Comparison of ENCODE assay signal across 7 mouse cellular contexts in genomic region chr15:81236062-81236461, GRCm38 (mm10). TPM values are rescaled to one million over a fixed set of nuclear protein-coding genes. Genes with fewer than 3 reads are reported as not detected.
DNase-seq lines count a peak whose midpoint lies in the region; ATAC-seq and TF ChIP-seq lines count a peak whose summit lies in the region.

No protein-coding gene starts in this region.

- H3K9me3 ChIP-seq in forebrain, embryonic 14.5 days (replicated peaks; ENCODE audit: control insufficient read depth, low read length): no peaks in the 10 kb centered on the region
- no peaks in the 10 kb centered on the region for H3K9me3 ChIP-seq in limb, embryonic 11.5 days (ENCODE audit: control insufficient read depth, low read length)
- H3K9me3 ChIP-seq in neural tube, embryonic 15.5 days (replicated peaks): no peaks in the 10 kb centered on the region

- TF ChIP-seq POLR2A in lung, adult 2 months (IDR thresholded peaks at IDR 0.05; ENCODE audit: borderline replicate concordance, extremely low read depth, low read depth, low read length): no peak

- H3K36me3 ChIP-seq in forebrain, embryonic 14.5 days (ENCODE audit: control insufficient read depth, insufficient read depth, low read length): no peaks in the 10 kb centered on the region
- H3K36me3 ChIP-seq in limb, embryonic 11.5 days (ENCODE audit: control insufficient read depth, insufficient read depth, low read length): no peaks in the 10 kb centered on the region
- H3K36me3 ChIP-seq in neural tube, embryonic 15.5 days: no peaks in the 10 kb centered on the region

- H3K4me2 ChIP-seq in forebrain, embryonic 14.5 days (ENCODE audit: low read length): peak overlapping the region; percentile 69
- H3K4me2 ChIP-seq in limb, embryonic 11.5 days (ENCODE audit: low read depth, severe bottlenecking): peak overlapping the region; percentile 69
- H3K4me2 ChIP-seq in neural tube, embryonic 15.5 days: peak overlapping the region; percentile 92

- no peaks in the 10 kb centered on the region for H3K27me3 ChIP-seq in forebrain, embryonic 14.5 days (replicated peaks; ENCODE audit: control insufficient read depth, insufficient read depth, low read length)
- H3K27me3 ChIP-seq in limb, embryonic 11.5 days (ENCODE audit: control insufficient read depth, insufficient read depth, low read length): peaks cover 6% of the 10 kb centered on the region; the same call in 1 of the 2 replicates
- peaks cover 3% of the 10 kb centered on the region; the same call in 1 of the 2 replicates for H3K27me3 ChIP-seq in neural tube, embryonic 15.5 days (replicated peaks)

- DNase-seq in lung, adult 2 months: no peak
- no peak for DNase-seq in lung, postnatal 36 days
- no peak for DNase-seq in forebrain, embryonic 14.5 days (ENCODE audit: low spot score)
- no peak for DNase-seq in limb, embryonic 11.5 days (ENCODE audit: low spot score)
- no peak for DNase-seq in testis, postnatal 10 days (ENCODE audit: low spot score)

- peaks cover 11% of the 10 kb centered on the region for H3K4me1 ChIP-seq in lung, adult 2 months (ENCODE audit: control insufficient read depth, insufficient read depth, low read length)
- peaks cover 6% of the 10 kb centered on the region for H3K4me1 ChIP-seq in forebrain, embryonic 14.5 days (ENCODE audit: control insufficient read depth, insufficient read depth, low read length)
- H3K4me1 ChIP-seq in limb, embryonic 11.5 days (ENCODE audit: control insufficient read depth, insufficient read depth, low read length): 0 out of 2 replicates have a peak, but pooled peaks cover 2% of the 10 kb centered on the region
- peaks cover 20% of the 10 kb centered on the region for H3K4me1 ChIP-seq in neural tube, embryonic 15.5 days

- no peak for TF ChIP-seq CTCF in lung, adult 2 months (IDR thresholded peaks at IDR 0.05; ENCODE audit: insufficient read depth, low read length)

- peak overlapping the region; percentile 64 for H3K4me3 ChIP-seq in lung, adult 2 months (replicated peaks; ENCODE audit: extremely low read depth, low read depth, low read length)
- peak overlapping the region; percentile 36 for H3K4me3 ChIP-seq in forebrain, embryonic 14.5 days (ENCODE audit: low read depth, low read length)
- H3K4me3 ChIP-seq in limb, embryonic 11.5 days (ENCODE audit: low read depth, low read length): peak overlapping the region; percentile 33; the same call in 1 of the 2 replicates
- H3K4me3 ChIP-seq in neural tube, embryonic 15.5 days (replicated peaks): peak overlapping the region; percentile 52

- WGBS in lung, adult 2 months: 19% methylated on average over 8 of the region's 8 CpGs
- WGBS in forebrain, embryonic 14.5 days: 7% methylated on average over 8 of the region's 8 CpGs
- WGBS in limb, embryonic 11.5 days: 8% methylated on average over 8 of the region's 8 CpGs
- 2% methylated on average over 8 of the region's 8 CpGs for WGBS in neural tube, embryonic 15.5 days

- ATAC-seq in forebrain, embryonic 14.5 days: peak; percentile 18; the same call in 1 of the 2 replicates
- ATAC-seq in limb, embryonic 11.5 days (ENCODE audit: insufficient number of reproducible peaks, low FRiP score, low TSS enrichment, low read depth): no peak
- peak; percentile 54; the same call in 1 of the 2 replicates for ATAC-seq in neural tube, embryonic 15.5 days (ENCODE audit: low FRiP score)
- no peak for ATAC-seq in CD4-positive, CD25-positive, alpha-beta regulatory T cell, adult 4 months

- peak overlapping the region; percentile 35 for H3K9ac ChIP-seq in forebrain, embryonic 14.5 days (ENCODE audit: low read length)
- no peak overlapping the region for H3K9ac ChIP-seq in limb, embryonic 11.5 days (ENCODE audit: low read length)
- H3K9ac ChIP-seq in neural tube, embryonic 15.5 days (replicated peaks): peak overlapping the region; percentile 56

- H3K27ac ChIP-seq in forebrain, embryonic 14.5 days (ENCODE audit: low read depth, low read length): no peak overlapping the region
- H3K27ac ChIP-seq in limb, embryonic 11.5 days (replicated peaks; ENCODE audit: low read depth, low read length): no peak overlapping the region
- H3K27ac ChIP-seq in neural tube, embryonic 15.5 days (replicated peaks): peak overlapping the region; percentile 65

RNA-seq across cellular contexts. Expression of gene Mchr1, which starts 0.8 kb away (rescaled TPM):
- polyA plus RNA-seq in lung, adult 2 months (2012; rRNA removed): 1.0 and 1.4 TPM in 2 replicates
- 1.4 and 1.8 TPM in 2 replicates for polyA plus RNA-seq in forebrain, embryonic 14.5 days (2014; fragmentation: Nextera tagmentation; extraction: Ambion mirVana)
- polyA plus RNA-seq in limb, embryonic 11.5 days (2014; fragmentation: Nextera tagmentation; extraction: Ambion mirVana): 0.28 and 0.55 TPM in 2 replicates
- 5.0 and 5.2 TPM in 2 replicates for polyA plus RNA-seq in neural tube, embryonic 15.5 days (2015; fragmentation: Nextera tagmentation; extraction: Ambion mirVana)
- not detected for polyA plus RNA-seq in CD4-positive, CD25-positive, alpha-beta regulatory T cell, adult 4 months (2017; shearing (Covaris generic))

RNA-seq across cellular contexts. Expression of gene Mrtfa, which starts 45.5 kb away (rescaled TPM):
- polyA plus RNA-seq in lung, adult 2 months (2012; rRNA removed): 32.8 and 39.0 TPM in 2 replicates
- 13.6 and 21.8 TPM in 2 replicates for polyA plus RNA-seq in forebrain, embryonic 14.5 days (2014; fragmentation: Nextera tagmentation; extraction: Ambion mirVana)
- polyA plus RNA-seq in limb, embryonic 11.5 days (2014; fragmentation: Nextera tagmentation; extraction: Ambion mirVana): 22.3 and 23.0 TPM in 2 replicates
- polyA plus RNA-seq in neural tube, embryonic 15.5 days (2015; fragmentation: Nextera tagmentation; extraction: Ambion mirVana): 26.9 and 27.9 TPM in 2 replicates
- 10 to 100 TPM; 41.0 to 78.2 TPM for polyA plus RNA-seq in CD4-positive, CD25-positive, alpha-beta regulatory T cell, adult 4 months (2017; shearing (Covaris generic))

Comparison
In these comparisons a context has a peak if more than half of its experiments do, and no peak if none do; other contexts are left out.
1. ATAC-seq: peak in forebrain, embryonic 14.5 days (single experiment) and neural tube, embryonic 15.5 days (single experiment); none in limb, embryonic 11.5 days (single experiment) and CD4-positive, CD25-positive, alpha-beta regulatory T cell, adult 4 months (single experiment).
2. Peak in every context shown above with its lines, with median percentiles within 50 percentile points of each other: H3K4me3 ChIP-seq and H3K4me2 ChIP-seq.